Mouse (Mus musculus) mature B cell (primary cell): ENCODE data around the gene Smagp.

Experiments used
- in situ Hi-C: fragments of 300-500 bp; cut with MboI; formaldehyde crosslinking; loops from 2 replicates; pipeline ENCODE4 v1.14.3; 2019

The Smagp gene

DNA sequence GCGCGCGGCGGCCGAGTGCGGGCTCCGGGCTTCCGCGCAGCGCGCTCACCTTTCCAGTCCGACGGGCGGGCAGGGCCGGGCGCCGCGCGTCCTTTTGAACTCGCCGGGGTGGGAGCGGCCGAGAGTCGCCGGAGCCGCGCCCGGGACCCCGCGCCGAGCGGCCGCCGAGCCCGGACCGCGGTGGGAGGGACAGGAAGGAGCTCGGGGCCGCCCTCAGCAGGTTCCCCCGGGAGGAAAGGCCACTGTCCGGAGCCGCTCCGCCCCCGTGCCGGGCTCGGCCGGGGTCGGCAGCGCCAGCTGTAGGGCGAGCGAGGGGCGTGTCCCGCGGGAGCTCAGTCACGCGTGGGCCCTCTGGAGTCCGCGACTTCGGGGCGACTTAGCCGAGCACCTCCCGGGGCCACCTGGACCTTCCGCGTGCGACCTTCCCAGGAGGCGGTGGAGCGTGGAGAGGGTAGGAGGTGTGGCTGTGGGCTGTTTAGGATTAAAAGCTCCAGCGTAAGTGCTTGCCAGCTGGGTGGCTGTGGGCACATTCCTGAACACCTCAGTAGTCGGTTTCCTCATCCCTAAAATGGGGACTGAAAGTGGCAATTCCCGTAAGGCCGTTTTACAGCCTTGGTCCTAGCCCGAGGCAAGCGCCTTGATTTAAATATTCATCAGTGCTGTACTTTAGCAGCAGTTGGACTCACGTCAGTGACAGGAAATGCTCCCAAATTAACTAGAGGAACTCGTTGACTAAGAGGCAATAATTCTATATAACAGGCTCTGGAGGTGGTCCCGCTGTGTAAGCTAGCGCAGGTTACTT is at the start of gene Smagp:
TSS of gene Smagp (minus strand) at position 241 of the 802 bp plus-strand sequence.
- in situ Hi-C loops = no loop called here

- in situ Hi-C loops = no loop called here
Measured at GRCm38 (mm10) chr15:100686434-100686833, 49.7 kb upstream of the Smagp start.

GRCm38 (mm10) chr15:100685849-100686248 is 49.1 kb upstream of the Smagp start:
- in situ Hi-C loops = no loop called here

GRCm38 (mm10) chr15:100685255-100685654 is 48.5 kb upstream of the Smagp start:
- in situ Hi-C loops = no loop called here

DNA sequence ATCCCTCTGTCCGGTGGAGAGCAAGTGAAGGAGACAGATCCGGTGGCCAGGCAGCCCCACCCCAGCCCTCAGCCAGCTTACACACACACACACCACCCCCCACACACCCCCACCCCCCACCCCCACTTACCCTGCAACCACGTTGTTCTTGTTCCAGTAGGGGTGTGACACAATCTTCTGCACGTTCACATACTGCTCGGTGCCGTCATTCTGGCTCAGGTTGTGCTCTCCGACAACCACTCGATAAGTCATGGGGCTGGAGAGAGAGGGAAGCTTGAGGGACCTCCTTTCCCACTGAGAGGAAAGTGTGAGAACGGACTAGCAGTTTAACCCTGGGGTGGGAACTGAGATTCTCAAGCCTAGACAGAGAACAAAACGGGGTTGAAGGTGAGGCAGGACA is 47.7 kb upstream of the Smagp start:
- in situ Hi-C loops = no loop called here

DNA sequence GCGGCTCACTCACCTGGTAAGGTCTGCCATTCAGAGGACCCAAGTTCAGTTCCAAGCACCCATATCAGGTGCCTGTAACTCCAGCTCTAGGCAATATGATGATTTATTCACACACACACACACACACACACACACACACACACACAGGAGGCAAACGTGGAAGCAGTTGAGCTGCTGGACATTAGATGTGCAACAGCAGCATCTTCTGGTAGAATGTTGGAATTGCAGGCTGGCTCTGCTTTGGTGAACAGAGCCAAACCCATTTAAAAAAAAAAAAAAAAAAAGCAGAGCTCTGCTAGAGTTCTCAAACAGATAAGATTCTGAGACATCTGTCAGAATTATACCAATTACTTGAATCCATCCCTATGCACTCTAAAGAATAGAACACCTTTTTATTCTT is 46.3 kb upstream of the Smagp start:
- in situ Hi-C loops = no loop called here

DNA sequence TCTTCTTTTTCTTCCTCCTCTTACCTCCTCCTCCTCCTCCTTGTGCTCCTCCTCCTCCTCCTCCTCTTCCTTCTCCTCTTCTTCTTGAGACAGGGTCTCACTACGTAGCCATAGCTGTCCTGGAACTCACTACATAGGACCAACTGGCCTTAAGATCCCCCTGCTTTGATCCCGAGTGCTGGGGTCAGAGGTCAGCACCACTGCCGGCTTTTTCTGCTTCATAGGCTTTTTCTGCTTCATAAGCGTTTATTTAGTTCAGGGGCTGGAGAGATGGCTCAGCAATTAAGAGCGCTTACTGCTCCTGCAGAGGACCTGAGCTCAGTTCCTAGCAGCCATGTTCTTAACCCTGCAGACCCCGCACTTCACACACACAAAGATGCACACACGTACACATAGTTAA is 45.0 kb upstream of the Smagp start:
- in situ Hi-C loops = no loop called here

- in situ Hi-C loops = no loop called here
Measured at GRCm38 (mm10) chr15:100680381-100680780, 43.6 kb upstream of the Smagp start.

DNA sequence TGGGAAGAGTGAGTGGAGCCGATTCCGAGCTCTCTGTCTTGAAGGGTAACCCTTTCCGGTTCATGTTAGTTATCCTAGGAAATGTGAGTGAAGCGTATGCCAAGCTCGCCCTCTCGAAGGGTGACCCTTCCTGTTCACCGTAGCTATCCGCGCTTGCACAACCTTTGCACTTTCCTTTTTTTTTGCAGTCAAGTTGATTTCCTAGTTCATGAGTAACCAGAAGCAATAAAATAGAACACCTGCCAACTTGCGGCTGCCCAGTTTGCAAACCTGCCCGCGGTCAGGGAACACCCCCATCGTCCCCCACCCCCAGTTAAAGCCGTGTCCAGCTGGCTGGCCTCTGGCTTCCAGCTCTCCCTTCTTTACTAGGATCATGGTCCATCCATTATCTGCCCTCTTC is 42.3 kb upstream of the Smagp start:
- in situ Hi-C loops = loop anchor here (10.0 kb wide), 1 partner anchor 144 kb away; no protein-coding TSS in a partner anchor

GRCm38 (mm10) chr15:100678581-100678980 is 41.8 kb upstream of the Smagp start:
- in situ Hi-C loops = loop anchor here (10.0 kb wide), 1 partner anchor 144 kb away; no protein-coding TSS in a partner anchor

DNA sequence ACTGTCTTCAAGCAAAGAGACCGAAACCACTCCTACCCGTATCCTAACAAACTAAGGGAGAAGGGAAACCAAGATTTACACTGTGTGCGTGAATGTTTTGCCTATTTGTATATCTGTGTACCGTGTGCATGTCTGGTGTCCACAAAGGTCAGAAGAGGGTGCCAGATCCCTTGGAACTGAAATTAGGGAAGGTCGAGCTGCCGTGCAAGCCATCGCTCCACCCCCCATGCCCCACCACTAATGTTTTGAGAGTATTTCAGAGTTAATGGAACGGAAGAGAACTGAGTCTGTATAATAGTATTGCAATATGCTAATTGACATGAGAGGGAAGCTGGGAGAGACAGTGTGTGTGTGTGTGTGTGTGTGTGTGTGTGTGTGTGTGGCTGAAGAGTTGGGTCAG is 40.9 kb upstream of the Smagp start:
- in situ Hi-C loops = loop anchor here (10.0 kb wide), 1 partner anchor 143 kb away; no protein-coding TSS in a partner anchor

DNA sequence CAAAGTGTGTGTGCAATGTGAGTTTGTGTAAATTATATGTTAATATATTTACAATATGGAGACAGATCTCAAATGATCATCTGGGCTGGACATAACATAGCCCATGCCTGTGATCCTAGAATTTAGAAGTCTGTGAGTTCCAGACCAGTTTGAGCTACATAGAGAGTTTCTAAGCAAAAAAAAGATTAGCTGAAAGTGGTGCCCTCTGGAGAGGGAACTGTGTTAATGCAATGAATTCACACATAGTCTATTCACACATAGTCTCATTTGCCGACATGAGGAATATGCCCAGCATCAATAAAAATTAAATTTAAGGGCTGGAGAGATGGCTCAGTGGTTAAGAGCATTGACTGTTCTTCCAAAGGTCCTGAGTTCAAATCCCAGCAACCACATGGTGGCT is 39.8 kb upstream of the Smagp start:
- in situ Hi-C loops = loop anchor here (10.0 kb wide), 1 partner anchor 142 kb away; no protein-coding TSS in a partner anchor

DNA sequence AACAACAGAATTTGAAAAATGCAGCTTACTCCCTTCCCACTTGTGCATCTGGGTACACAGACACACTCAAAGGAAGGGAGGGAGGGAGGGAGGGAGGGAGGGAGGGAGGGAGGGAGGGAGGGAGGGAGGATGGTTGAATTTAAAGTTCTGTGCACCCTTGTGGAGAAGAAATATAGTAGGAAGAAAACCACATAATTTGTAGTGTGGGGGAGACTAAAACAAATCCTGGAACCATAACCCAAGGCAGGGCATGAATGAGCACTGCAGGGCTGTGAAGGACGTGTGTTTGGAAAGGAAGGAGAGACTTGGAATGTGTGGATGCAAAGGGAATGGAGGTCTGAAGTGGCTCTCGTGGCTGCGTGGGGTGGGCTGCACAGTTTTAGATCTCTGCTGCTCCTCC is 38.7 kb upstream of the Smagp start:
- in situ Hi-C loops = loop anchor here (10.0 kb wide), 1 partner anchor 141 kb away; no protein-coding TSS in a partner anchor

DNA sequence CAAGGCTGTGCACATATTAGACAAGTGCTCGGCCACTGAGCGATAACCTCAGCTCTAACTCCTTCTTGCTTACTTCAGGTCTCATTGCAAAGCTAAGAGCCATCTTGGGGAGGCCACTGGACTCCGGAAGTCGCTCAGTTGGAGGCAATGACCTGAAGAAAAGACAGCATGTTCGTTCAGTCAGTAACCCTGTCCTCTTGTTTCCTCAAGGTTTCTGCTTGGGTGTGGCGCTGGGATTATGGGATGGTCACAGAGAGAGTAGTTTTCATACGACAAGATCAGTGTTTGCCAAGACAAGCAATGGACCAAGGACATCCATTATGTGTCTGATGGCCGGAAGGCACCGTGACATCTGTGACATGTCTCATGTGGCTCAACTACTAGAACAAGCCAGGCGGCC is 37.8 kb upstream of the Smagp start:
- in situ Hi-C loops = loop anchor here (10.0 kb wide), 1 partner anchor 140 kb away; no protein-coding TSS in a partner anchor

DNA sequence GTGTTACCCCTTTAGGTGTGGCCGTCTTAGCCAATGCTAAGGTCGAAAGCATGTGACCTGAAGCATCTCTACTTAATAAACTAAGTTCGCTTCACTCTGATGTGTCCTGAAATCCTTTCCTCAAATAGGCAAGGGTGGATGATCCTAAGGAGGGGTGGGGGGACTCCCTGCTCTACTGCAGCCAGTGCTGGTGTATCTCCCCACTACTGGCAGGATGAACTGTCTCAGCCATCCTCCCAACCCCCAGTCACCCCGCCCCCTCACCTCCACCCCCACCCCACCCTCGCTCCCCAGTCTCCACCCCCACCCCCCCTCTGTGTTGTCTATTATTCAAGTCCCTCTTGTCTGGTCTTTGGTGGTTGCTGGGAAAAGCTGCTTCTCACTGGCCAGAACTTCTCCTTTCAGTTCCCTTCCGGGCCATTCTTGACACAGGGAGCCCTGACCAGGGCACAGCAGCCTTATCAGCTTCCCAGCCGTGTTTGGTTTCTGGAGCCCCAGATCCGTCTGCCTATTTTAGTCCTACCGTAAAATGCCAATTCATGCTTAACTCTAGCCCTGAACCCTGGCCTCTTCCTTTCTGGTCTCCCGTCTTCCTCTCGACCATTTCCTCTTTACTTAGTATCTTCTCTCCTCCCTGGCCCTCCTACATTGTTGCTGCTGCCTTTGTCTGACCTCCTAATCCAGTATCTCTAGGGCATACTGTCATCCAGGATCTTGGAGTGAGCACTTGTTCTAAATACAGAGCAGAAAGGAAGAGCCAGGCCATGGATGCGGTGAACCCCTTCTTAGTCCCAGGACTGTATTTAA is 37.0 kb upstream of the Smagp start:
- in situ Hi-C loops = loop anchor here (10.0 kb wide), 1 partner anchor 139 kb away; no protein-coding TSS in a partner anchor

- in situ Hi-C loops = loop anchor here (10.0 kb wide), 1 partner anchor 136 kb away; no protein-coding TSS in a partner anchor
Measured at GRCm38 (mm10) chr15:100670833-100671232, 34.1 kb upstream of the Smagp start.

DNA sequence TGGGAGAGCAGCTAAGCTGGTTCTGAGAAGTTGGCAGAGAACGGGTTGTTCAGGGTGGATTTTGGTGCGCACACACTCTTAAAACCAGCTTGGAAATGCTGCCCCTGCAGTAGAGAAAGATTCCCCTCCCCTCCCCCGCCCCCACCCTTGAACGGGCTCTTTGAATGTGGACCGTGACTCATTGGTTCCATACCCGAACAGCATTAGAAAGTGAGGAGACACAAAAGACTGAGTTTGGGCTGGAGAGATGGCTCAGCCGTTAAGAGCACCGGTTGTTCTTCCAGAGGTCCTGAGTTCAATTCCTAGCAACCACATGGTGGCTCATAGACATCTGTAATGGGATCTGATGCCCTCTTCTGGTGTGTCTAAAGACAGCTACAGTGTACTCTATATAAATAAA is 33.3 kb upstream of the Smagp start:
- in situ Hi-C loops = loop anchor here (10.0 kb wide), 1 partner anchor 135 kb away; no protein-coding TSS in a partner anchor

- in situ Hi-C loops = no loop called here
Measured at GRCm38 (mm10) chr15:100669337-100669736, 32.6 kb upstream of the Smagp start, which contains the start of gene Bin2. Bin2 (minus strand) TSS chr15:100669553.

- in situ Hi-C loops = no loop called here
Measured at GRCm38 (mm10) chr15:100667871-100668545, 31.3 kb upstream of the Smagp start.

GRCm38 (mm10) chr15:100667420-100667819 is 30.7 kb upstream of the Smagp start:
- in situ Hi-C loops = no loop called here

GRCm38 (mm10) chr15:100666851-100667250 is 30.1 kb upstream of the Smagp start:
- in situ Hi-C loops = no loop called here

DNA sequence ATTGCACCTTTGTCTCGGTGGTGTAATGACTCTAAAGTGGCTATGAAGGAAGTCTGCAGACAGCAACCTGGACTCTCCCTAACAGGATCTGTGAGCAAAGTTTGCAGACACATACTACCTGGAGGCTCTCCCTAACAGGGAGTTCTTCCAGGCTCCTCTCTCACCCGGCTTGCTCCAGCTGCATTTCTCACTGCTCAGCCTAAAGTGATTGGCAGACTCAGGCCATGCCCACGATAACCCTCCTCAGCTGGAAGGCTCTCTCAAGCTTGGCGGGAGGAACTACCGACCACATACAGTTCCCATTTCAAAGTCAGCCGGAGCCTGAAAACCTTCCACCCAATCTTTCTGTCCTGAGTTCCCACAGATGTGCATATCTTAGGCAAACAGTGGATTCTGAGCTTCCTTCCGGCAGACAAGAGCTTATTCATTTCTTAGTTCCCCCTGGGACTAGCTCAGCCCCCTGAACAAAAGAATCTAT is 29.5 kb upstream of the Smagp start:
- in situ Hi-C loops = no loop called here
